Mouse (Mus musculus) fibroblast of lung, adult 2 months (primary cell): ENCODE results near the gene Vmn1r142.
"Not testable (repeated sequence)": the region's sequence is repeated elsewhere in the genome, so short reads cannot be mapped to it uniquely, and the experiment has no call there.

Experiments
- DNase-seq: peaks from one replicate; pipeline ENCODE4 v3.0.0-alpha.2; 2011; ENCODE audit warnings: low read depth

The Vmn1r142 gene

DNA sequence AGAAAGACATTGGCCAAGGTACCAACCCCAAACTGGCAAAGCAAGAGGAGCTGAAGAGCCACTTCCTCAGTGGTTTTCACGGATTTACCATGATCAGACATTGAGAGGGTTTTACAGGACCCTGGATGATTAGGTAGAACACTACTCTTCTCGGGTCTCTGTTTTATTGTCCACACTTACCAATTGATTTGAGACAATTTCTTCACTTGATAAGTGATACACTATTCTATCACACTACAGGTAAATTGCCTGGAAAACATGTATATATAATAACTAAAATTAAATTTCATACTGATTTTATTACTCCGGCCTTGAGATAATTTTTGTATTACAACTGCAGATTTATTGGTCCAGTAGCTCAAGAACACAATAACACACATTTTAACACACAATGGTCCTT, at the start of gene Vmn1r142:
Gene Vmn1r142, minus strand, starts transcription at position 101 of the 400 bp plus-strand sequence.
- not testable (repeated sequence) for DNase-seq

DNA sequence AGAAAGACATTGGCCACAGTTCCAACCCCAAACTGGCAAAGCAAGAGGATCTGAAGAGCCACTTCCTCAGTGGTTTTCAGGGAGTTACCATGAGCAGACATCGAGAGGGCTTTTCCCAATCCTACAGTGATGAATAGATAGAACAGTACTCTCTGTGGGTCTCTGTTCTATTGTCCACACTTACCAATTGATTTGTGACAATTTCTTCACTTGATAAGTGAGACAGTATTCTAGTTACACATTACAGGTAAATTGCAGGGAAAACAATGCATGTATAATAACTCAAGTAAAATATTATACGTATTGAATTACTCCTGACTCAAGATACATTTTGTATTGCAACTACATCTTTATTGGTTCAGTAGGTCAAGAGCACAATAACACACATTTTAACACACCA, 37.3 kb upstream of the Vmn1r142 start, which contains the start of gene Gm8653:
Gene Gm8653, minus strand, starts transcription at position 101 of the 400 bp plus-strand sequence.
- not testable (repeated sequence) for DNase-seq

GRCm38 (mm10) chr7:22189077-22189476, 25.2 kb upstream of the Vmn1r142 start, which contains the start of gene Vmn1r143:
Gene Vmn1r143, plus strand, starts transcription at chr7:22189377.
- DNase-seq, result not testable (repeated sequence)

DNA sequence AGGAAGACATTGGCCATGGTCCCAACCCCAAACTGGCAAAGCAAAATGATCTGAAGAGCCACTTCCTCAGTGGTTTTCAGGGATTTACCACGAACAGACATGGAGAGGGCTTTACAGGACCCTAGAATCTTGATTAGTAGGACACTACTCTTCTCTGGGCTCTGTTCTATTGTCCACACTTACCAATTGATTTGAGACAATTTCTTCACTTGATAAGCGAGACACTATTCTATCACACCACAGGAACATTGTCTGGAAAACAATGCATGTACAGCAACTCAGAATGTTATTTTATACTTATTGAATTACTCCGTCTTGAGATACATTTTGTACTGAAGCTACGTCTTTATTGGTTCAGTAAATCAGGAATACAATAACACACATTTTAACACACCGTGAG, 29.2 kb downstream of the Vmn1r142 start, which contains the start of gene Gm10666:
Gene Gm10666, minus strand, starts transcription at position 101 of the 400 bp plus-strand sequence.
- DNase-seq, result not testable (repeated sequence)

- DNase-seq, result not testable (repeated sequence)
These were observed 45.7 kb downstream of the Vmn1r142 start, which contains the start of gene Gm16451 for GRCm38 (mm10) chr7:22118145-22118544. Gene Gm16451, minus strand, starts transcription at chr7:22118245.
